Mouse (Mus musculus) hindlimb bud, embryonic 11.5 days (tissue): ENCODE data around the gene Kantr.

Experiments
- DNase-seq: peaks from one replicate; pipeline ENCODE4 v3.0.0-alpha.2; 2012; ENCODE audit warnings: low read depth, low spot score; ENCODE audit errors: extremely low spot score

The Kantr gene

DNA sequence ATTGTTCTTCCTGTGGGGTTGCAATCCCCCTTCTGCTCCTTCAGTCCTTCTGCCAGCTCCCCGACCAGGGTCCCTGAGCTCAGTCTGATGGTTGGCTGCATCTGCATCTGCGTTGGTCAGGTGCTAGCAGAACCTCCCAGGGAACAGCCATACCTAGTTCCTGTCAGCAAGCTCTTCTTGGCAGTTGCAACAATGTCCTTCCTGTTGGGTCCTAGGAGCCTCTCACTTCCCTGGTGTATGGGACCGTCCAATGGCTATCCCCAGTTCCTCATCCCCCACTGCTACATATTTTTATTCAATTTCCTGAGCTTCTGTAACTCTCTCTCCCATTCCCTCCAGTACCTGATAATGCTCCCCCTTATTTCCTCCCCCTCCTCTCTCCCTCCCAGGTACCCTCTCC lies 42.5 kb downstream of the Kantr start:
- DNase-seq: no peak

GRCm38 (mm10) chrX:152279384-152279783 lies 47.9 kb downstream of the Kantr start:
- DNase-seq: no peak

GRCm38 (mm10) chrX:152271189-152271588 lies 56.1 kb downstream of the Kantr start:
- DNase-seq: no peak
